Mouse (Mus musculus) liver (tissue): ENCODE results near the gene Higd1a.

Source experiments
- DNase-seq: peaks from one replicate; pipeline ENCODE4 v3.0.0-alpha.2; 2020; ENCODE audit warnings: mixed read lengths

Gene Higd1a

GRCm38 (mm10) chr9:121838008-121838407 lies 20.2 kb downstream of the Higd1a start:
- DNase-seq = no peak

GRCm38 (mm10) chr9:121833825-121834224 lies 24.3 kb downstream of the Higd1a start:
- DNase-seq = no peak

GRCm38 (mm10) chr9:121830956-121831293 lies 27.2 kb downstream of the Higd1a start:
- peak; percentile 76 for DNase-seq

GRCm38 (mm10) chr9:121830243-121830955 lies 27.8 kb downstream of the Higd1a start:
- peak; percentile 42 for DNase-seq

- no peak for DNase-seq
Observed at GRCm38 (mm10) chr9:121829270-121829992, 28.7 kb downstream of the Higd1a start.

- DNase-seq = no peak
Observed at GRCm38 (mm10) chr9:121828314-121828713, 29.8 kb downstream of the Higd1a start.

GRCm38 (mm10) chr9:121826356-121826755 lies 31.8 kb downstream of the Higd1a start:
- no peak for DNase-seq

- no peak for DNase-seq
Observed at GRCm38 (mm10) chr9:121823991-121824390, 34.2 kb downstream of the Higd1a start.

GRCm38 (mm10) chr9:121823051-121823450 lies 35.1 kb downstream of the Higd1a start:
- no peak for DNase-seq

- no peak for DNase-seq
Observed at GRCm38 (mm10) chr9:121822585-121822991, 35.6 kb downstream of the Higd1a start.

- no peak for DNase-seq
Observed at GRCm38 (mm10) chr9:121820765-121821164, 37.4 kb downstream of the Higd1a start.

- DNase-seq = no peak
Observed at GRCm38 (mm10) chr9:121819771-121820471, 38.2 kb downstream of the Higd1a start.

GRCm38 (mm10) chr9:121819073-121819770 lies 38.9 kb downstream of the Higd1a start:
- DNase-seq = no peak

- DNase-seq = no peak
Observed at GRCm38 (mm10) chr9:121815183-121815582, 43.0 kb downstream of the Higd1a start.

- no peak for DNase-seq
Observed at GRCm38 (mm10) chr9:121810081-121810821, 47.9 kb downstream of the Higd1a start.

- DNase-seq = no peak
Observed at GRCm38 (mm10) chr9:121808511-121808910, 49.7 kb downstream of the Higd1a start.

- DNase-seq = no peak
Observed at GRCm38 (mm10) chr9:121807947-121808346, 50.2 kb downstream of the Higd1a start.

- no peak for DNase-seq
Observed at GRCm38 (mm10) chr9:121807546-121807945, 50.6 kb downstream of the Higd1a start.

- no peak for DNase-seq
Observed at GRCm38 (mm10) chr9:121802747-121803146, 55.4 kb downstream of the Higd1a start.

- peak; percentile 33 for DNase-seq
Observed at GRCm38 (mm10) chr9:121798887-121799520, 59.2 kb downstream of the Higd1a start.
